Mouse (Mus musculus) small intestine, adult 2 months (tissue): ENCODE data around the gene Utp15. TPM values are rescaled to one million over a fixed set of nuclear protein-coding genes. Genes with fewer than 3 reads are reported as not detected.

Source experiments
- H3K27ac ChIP-seq: fragments of 200-500 bp; 2 replicates; pipeline ENCODE4 v1.5.1; 2012; ENCODE audit warnings: low read depth, low read length, control low read depth, inconsistent platforms; ENCODE audit not compliant: insufficient read depth
- H3K27me3 ChIP-seq: fragments of 200-500 bp; 2 replicates; pipeline ENCODE4 v1.6.1; 2012; ENCODE audit warnings: mild to moderate bottlenecking, moderate library complexity, low read length, inconsistent platforms; ENCODE audit not compliant: control insufficient read depth, insufficient read depth
- H3K36me3 ChIP-seq: fragments of 200-500 bp; 2 replicates; pipeline ENCODE4 v1.6.1; 2012; ENCODE audit warnings: mild to moderate bottlenecking, low read length, control low read depth, inconsistent platforms; ENCODE audit not compliant: control insufficient read depth, insufficient read depth
- H3K4me1 ChIP-seq: fragments of 200-500 bp; 2 replicates; pipeline ENCODE4 v1.6.1; 2012; ENCODE audit warnings: low read length, inconsistent platforms, mixed read lengths; ENCODE audit not compliant: control insufficient read depth, insufficient read depth, insufficient read length
- H3K4me3 ChIP-seq: fragments of 200-500 bp; 2 replicates; pipeline ENCODE4 v1.5.1; 2012; ENCODE audit warnings: low read depth, mild to moderate bottlenecking, control low read depth, inconsistent platforms, low read length, moderate library complexity
- CTCF ChIP-seq: fragments of 200-500 bp; IDR thresholded peaks from 2 replicates; pipeline ENCODE4 v1.5.1; 2012; ENCODE audit warnings: low read depth, mild to moderate bottlenecking, control low read depth, inconsistent platforms, low read length, moderate library complexity, mixed read lengths; ENCODE audit not compliant: insufficient replicate concordance, insufficient read length; ENCODE audit errors: extremely low read depth
- POLR2A ChIP-seq: fragments of 200-500 bp; IDR thresholded peaks from 2 replicates; pipeline ENCODE4 v1.6.1; 2012; ENCODE audit warnings: low read depth, mild to moderate bottlenecking, control low read depth, inconsistent platforms, low read length, moderate library complexity
- WGBS: fragments of 180-500 bp; shearing (Covaris S2); methylation state at CpG from one replicate; pipeline ENCODE4 v1.1.7; 2018; 5-methylcytosine and 5-hydroxymethylcytosine counted together
- polyA plus RNA-seq: library from polyadenylated mRNA; depleted of rRNA; stranded (reverse); fragments of >200 nt; gene quantifications from 2 replicates; pipeline ENCODE4 v1.2.3, GENCODE M21; 2012

The Utp15 gene
- polyA plus RNA-seq, 1 experiment: 1.3 TPM

DNA sequence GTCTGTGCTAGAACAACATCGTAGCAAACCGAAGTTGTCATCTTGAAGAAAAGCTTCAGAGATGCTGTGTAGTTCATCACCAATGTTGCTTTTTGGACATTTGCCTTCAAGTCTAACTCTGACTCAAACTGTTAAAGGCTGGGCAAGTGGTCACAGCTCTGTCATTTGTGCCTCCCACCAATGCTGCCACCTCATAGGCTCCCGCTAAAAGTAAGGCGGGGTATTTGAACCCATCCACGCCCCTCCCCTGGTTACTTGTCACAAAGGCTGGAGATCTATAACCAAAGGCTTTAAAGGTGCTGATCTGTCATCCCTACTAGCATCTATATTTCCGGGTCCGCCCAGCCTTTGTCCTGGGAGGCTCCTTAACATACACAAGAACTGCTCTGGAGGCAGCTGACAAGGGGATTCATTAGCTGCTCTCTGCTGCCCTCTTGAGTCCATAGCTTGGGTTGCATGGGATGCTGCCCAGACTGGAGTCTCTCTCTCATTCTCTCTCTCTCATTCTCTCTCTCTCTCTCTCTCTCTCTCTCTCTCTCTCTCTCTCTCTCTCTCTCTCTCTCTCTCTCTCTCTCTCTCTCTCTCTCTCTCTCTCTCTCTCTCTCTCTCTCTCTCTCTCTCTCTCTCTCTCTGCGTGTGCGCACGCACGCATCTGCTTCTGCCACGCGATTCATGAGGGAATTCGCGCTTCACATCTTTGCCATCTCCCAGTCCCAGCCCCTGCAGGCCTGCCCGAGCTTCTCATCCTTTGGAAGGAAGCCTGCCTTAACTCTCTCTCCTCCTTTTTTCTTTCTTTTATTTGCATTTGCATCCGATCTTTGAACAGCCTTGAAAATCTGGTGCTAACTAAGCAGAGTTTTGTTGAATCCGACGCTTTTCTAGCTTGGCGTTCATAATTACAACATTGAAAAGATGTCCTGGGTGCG, 36.3 kb upstream of the Utp15 start:
- TF ChIP-seq POLR2A: no peak
- TF ChIP-seq CTCF: peak; percentile 72; the same call in 1 of the 2 replicates
- H3K27ac ChIP-seq: no peak overlapping the region
- WGBS: 44% methylated on average over 21 of the region's 21 CpGs
- no peaks in the 10 kb centered on the region for H3K36me3 ChIP-seq
- no peaks in the 10 kb centered on the region for H3K27me3 ChIP-seq
- no peak overlapping the region for H3K4me3 ChIP-seq
- 0 out of 2 replicates have a peak, but pooled peaks cover 2% of the 10 kb centered on the region for H3K4me1 ChIP-seq

GRCm38 (mm10) chr13:98297883-98298482, 35.1 kb upstream of the Utp15 start:
- H3K36me3 ChIP-seq: no peaks in the 10 kb centered on the region
- H3K27me3 ChIP-seq: no peaks in the 10 kb centered on the region
- H3K4me3 ChIP-seq: no peak overlapping the region
- WGBS: 91% methylated on average over 6 of the region's 6 CpGs
- TF ChIP-seq POLR2A (no peak), CTCF (peak; percentile 20; the same call in 1 of the 2 replicates)
- H3K27ac ChIP-seq: no peak overlapping the region
- H3K4me1 ChIP-seq: 0 out of 2 replicates have a peak, but pooled peaks cover 2% of the 10 kb centered on the region

DNA sequence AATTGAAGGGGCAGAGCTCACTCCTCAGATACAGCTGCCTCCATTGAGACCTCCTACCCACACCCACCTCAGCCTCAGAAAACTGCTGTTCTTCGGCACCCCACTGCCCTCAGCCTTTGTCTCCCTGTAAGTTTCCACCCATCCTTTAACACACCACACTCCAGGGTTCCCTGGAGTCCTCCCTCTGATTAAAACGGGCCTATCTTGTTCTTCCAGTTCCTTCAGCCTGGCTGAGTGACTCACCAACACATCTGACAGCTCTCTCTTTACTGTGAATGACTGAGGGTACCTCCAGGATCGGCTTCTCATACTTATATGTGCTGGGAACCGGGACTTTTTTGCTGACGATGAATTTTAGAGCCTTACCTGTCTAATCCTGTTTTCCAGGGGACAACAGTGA, 33.2 kb upstream of the Utp15 start:
- H3K4me1 ChIP-seq: 0 out of 2 replicates have a peak, but pooled peaks cover 2% of the 10 kb centered on the region
- no peak overlapping the region for H3K4me3 ChIP-seq
- H3K27me3 ChIP-seq: no peaks in the 10 kb centered on the region
- TF ChIP-seq POLR2A (no peak), CTCF (no peak)
- WGBS: 28% methylated on average over 5 of the region's 5 CpGs
- no peak overlapping the region for H3K27ac ChIP-seq
- no peaks in the 10 kb centered on the region for H3K36me3 ChIP-seq

GRCm38 (mm10) chr13:98291712-98292111, 28.9 kb upstream of the Utp15 start:
- H3K27ac ChIP-seq: no peak overlapping the region
- H3K4me3 ChIP-seq: no peak overlapping the region
- 78% methylated on average over 8 of the region's 8 CpGs for WGBS
- H3K4me1 ChIP-seq: no peaks in the 10 kb centered on the region
- H3K27me3 ChIP-seq: no peaks in the 10 kb centered on the region
- no peaks in the 10 kb centered on the region for H3K36me3 ChIP-seq
- TF ChIP-seq POLR2A (no peak), CTCF (no peak)

DNA sequence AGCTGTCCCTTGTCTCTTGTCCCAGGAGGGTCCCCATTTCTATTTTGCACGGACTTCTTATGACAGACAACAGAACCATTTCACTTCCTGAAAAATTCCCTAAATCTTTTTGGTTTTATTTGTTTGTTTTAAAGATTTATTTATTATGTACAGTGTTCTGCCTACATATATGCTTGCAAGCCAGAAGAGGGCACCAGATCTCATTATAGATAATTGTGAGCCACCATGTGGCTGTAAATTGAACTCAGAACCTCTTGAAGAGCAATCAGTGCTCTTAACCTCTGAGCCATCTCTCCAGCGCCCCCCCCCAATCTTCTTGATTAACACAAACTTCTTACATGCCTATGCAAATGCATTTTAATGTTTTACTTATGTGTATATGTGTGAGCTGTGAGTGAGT, 27.9 kb upstream of the Utp15 start:
- TF ChIP-seq POLR2A (no peak), CTCF (no peak)
- H3K4me3 ChIP-seq: no peak overlapping the region
- H3K27me3 ChIP-seq: no peaks in the 10 kb centered on the region
- H3K36me3 ChIP-seq: no peaks in the 10 kb centered on the region
- WGBS: 27% methylated on average over 2 of the region's 2 CpGs
- H3K4me1 ChIP-seq: no peaks in the 10 kb centered on the region
- H3K27ac ChIP-seq: no peak overlapping the region

- Histone ChIP-seq H3K27me3 (no peaks in the 10 kb centered on the region), H3K36me3 (no peaks in the 10 kb centered on the region), H3K27ac (no peak overlapping the region), H3K4me3 (no peak overlapping the region), H3K4me1 (no peaks in the 10 kb centered on the region)
- TF ChIP-seq CTCF (no peak), POLR2A (no peak)
- 64% methylated on average over 12 of the region's 12 CpGs for WGBS
Observed at GRCm38 (mm10) chr13:98280990-98281650, 18.3 kb upstream of the Utp15 start.

DNA sequence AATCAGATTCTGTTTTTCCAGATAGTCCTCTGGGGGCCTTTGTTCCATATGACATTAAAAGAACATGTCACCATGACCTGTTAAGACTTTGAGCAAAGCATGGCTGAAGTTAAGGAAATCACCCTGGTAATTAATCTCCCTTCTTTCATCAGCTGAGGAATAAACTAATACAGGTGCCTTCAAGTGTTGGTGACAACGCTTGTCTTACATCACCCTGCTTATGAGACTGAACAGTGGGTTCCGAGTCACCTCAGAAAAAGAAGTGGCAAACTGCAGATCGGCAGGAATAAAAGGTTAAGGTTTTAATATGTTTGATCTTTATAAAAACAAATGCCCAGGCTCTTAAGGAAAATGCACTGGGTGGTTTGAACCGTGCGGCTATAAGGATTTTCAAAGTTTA, 16.8 kb upstream of the Utp15 start, which contains the start of gene Gm21976:
Gene Gm21976, plus strand, starts transcription at position 202 of the 400 bp plus-strand sequence.
- no peak within 1 kb of the TSS for H3K27ac ChIP-seq
- WGBS: 82% methylated on average over 5 of the region's 5 CpGs
- TF ChIP-seq POLR2A (no peak), CTCF (no peak)
- H3K4me3 ChIP-seq: no peak within 1 kb of the TSS
- H3K27me3 ChIP-seq: no peaks in the 10 kb centered on the region
- no peaks in the 10 kb centered on the region for H3K4me1 ChIP-seq
- peaks cover 6% of the 10 kb centered on the region; the same call in 1 of the 2 replicates for H3K36me3 ChIP-seq
